Mouse (Mus musculus): ENCODE measurements around the gene Gm20458. TPM values are rescaled to one million over a fixed set of nuclear protein-coding genes. Genes with fewer than 3 reads are reported as not detected.

Gene Gm20458
- polyA plus RNA-seq, 1 experiment = 27.8 TPM

- 0 out of 2 replicates have a peak, but pooled peaks cover 3% of the 10 kb centered on the region for H3K4me1 ChIP-seq (replicated peaks; ENCODE audit: control insufficient read depth, insufficient read depth, low read length)
- no peak overlapping the region for H3K4me3 ChIP-seq (ENCODE audit: control insufficient read depth, insufficient read depth, low read length)
- H3K27ac ChIP-seq (ENCODE audit: control insufficient read depth, insufficient read depth, low read length) = no peak overlapping the region
- WGBS = 75% methylated on average over 10 of the region's 10 CpGs
- H3K36me3 ChIP-seq (ENCODE audit: control insufficient read depth, insufficient read depth, low read length) = no peaks in the 10 kb centered on the region
- no peak for TF ChIP-seq CTCF (IDR thresholded peaks at IDR 0.05; ENCODE audit: borderline replicate concordance, control insufficient read depth, extremely low read depth, insufficient read depth, low read length, poor library complexity)
- no peak for TF ChIP-seq POLR2A (IDR thresholded peaks at IDR 0.05; ENCODE audit: control insufficient read depth, extremely low read depth, insufficient read depth, low read length, poor library complexity)
- no peaks in the 10 kb centered on the region for H3K27me3 ChIP-seq (ENCODE audit: control insufficient read depth, insufficient read depth, low read length)
- DNase-seq = no peak
Observed at GRCm38 (mm10) chr2:164454846-164455245, 5.9 kb upstream of the Gm20458 start.

- TF ChIP-seq CTCF (IDR thresholded peaks at IDR 0.05; ENCODE audit: borderline replicate concordance, control insufficient read depth, extremely low read depth, insufficient read depth, low read length, poor library complexity) (no peak), POLR2A (IDR thresholded peaks at IDR 0.05; ENCODE audit: control insufficient read depth, extremely low read depth, insufficient read depth, low read length, poor library complexity) (no peak)
- 86% methylated on average over 6 of the region's 6 CpGs for WGBS
Observed at GRCm38 (mm10) chr2:164455421-164456190, 5.2 kb upstream of the Gm20458 start.

GRCm38 (mm10) chr2:164456413-164456812 lies 4.4 kb upstream of the Gm20458 start:
- 90% methylated on average over 1 of the region's 1 CpGs for WGBS
- no peak overlapping the region for H3K27ac ChIP-seq (ENCODE audit: control insufficient read depth, insufficient read depth, low read length)
- no peak for TF ChIP-seq CTCF (IDR thresholded peaks at IDR 0.05; ENCODE audit: borderline replicate concordance, control insufficient read depth, extremely low read depth, insufficient read depth, low read length, poor library complexity)
- TF ChIP-seq POLR2A (IDR thresholded peaks at IDR 0.05; ENCODE audit: control insufficient read depth, extremely low read depth, insufficient read depth, low read length, poor library complexity) = no peak
- DNase-seq = no peak
- H3K4me3 ChIP-seq (ENCODE audit: control insufficient read depth, insufficient read depth, low read length) = no peak overlapping the region
- H3K27me3 ChIP-seq (ENCODE audit: control insufficient read depth, insufficient read depth, low read length) = no peaks in the 10 kb centered on the region
- H3K36me3 ChIP-seq (ENCODE audit: control insufficient read depth, insufficient read depth, low read length) = no peaks in the 10 kb centered on the region
- peaks cover 4% of the 10 kb centered on the region; the same call in 1 of the 2 replicates for H3K4me1 ChIP-seq (replicated peaks; ENCODE audit: control insufficient read depth, insufficient read depth, low read length)

More at GRCm38 (mm10) chr2:164455421-164456190, 5.2 kb upstream of the Gm20458 start:
- Histone ChIP-seq H3K4me1 (replicated peaks; ENCODE audit: control insufficient read depth, insufficient read depth, low read length) (0 out of 2 replicates have a peak, but pooled peaks cover 3% of the 10 kb centered on the region), H3K27ac (ENCODE audit: control insufficient read depth, insufficient read depth, low read length) (no peak overlapping the region), H3K4me3 (ENCODE audit: control insufficient read depth, insufficient read depth, low read length) (no peak overlapping the region), H3K27me3 (ENCODE audit: control insufficient read depth, insufficient read depth, low read length) (no peaks in the 10 kb centered on the region), H3K36me3 (ENCODE audit: control insufficient read depth, insufficient read depth, low read length) (no peaks in the 10 kb centered on the region)
- no peak for DNase-seq

GRCm38 (mm10) chr2:164456864-164457300 lies 3.9 kb upstream of the Gm20458 start, which contains the start of gene Sys1:
TSS of gene Sys1 (plus strand) at chr2:164456964.
- Histone ChIP-seq H3K4me1 (replicated peaks; ENCODE audit: control insufficient read depth, insufficient read depth, low read length) (peaks cover 8% of the 10 kb centered on the region), H3K36me3 (ENCODE audit: control insufficient read depth, insufficient read depth, low read length) (no peaks in the 10 kb centered on the region), H3K27ac (ENCODE audit: control insufficient read depth, insufficient read depth, low read length) (no peak within 1 kb of the TSS), H3K4me3 (ENCODE audit: control insufficient read depth, insufficient read depth, low read length) (no peak within 1 kb of the TSS), H3K27me3 (ENCODE audit: control insufficient read depth, insufficient read depth, low read length) (no peaks in the 10 kb centered on the region)
- 16% methylated on average over 7 of the region's 7 CpGs for WGBS
- no peak for DNase-seq
- TF ChIP-seq CTCF (IDR thresholded peaks at IDR 0.05; ENCODE audit: borderline replicate concordance, control insufficient read depth, extremely low read depth, insufficient read depth, low read length, poor library complexity) = no peak
- TF ChIP-seq POLR2A (IDR thresholded peaks at IDR 0.05; ENCODE audit: control insufficient read depth, extremely low read depth, insufficient read depth, low read length, poor library complexity) = no peak

GRCm38 (mm10) chr2:164457942-164458341 lies 2.8 kb upstream of the Gm20458 start:
- peaks cover 6% of the 10 kb centered on the region for H3K4me1 ChIP-seq (replicated peaks; ENCODE audit: control insufficient read depth, insufficient read depth, low read length)
- no peak for DNase-seq
- H3K27me3 ChIP-seq (ENCODE audit: control insufficient read depth, insufficient read depth, low read length) = no peaks in the 10 kb centered on the region
- TF ChIP-seq CTCF (IDR thresholded peaks at IDR 0.05; ENCODE audit: borderline replicate concordance, control insufficient read depth, extremely low read depth, insufficient read depth, low read length, poor library complexity) (no peak), POLR2A (IDR thresholded peaks at IDR 0.05; ENCODE audit: control insufficient read depth, extremely low read depth, insufficient read depth, low read length, poor library complexity) (no peak)
- no peaks in the 10 kb centered on the region for H3K36me3 ChIP-seq (ENCODE audit: control insufficient read depth, insufficient read depth, low read length)
- no peak overlapping the region for H3K27ac ChIP-seq (ENCODE audit: control insufficient read depth, insufficient read depth, low read length)
- WGBS = 42% methylated on average over 7 of the region's 7 CpGs
- H3K4me3 ChIP-seq (ENCODE audit: control insufficient read depth, insufficient read depth, low read length) = no peak overlapping the region

- Histone ChIP-seq H3K27me3 (ENCODE audit: control insufficient read depth, insufficient read depth, low read length) (no peaks in the 10 kb centered on the region), H3K4me3 (ENCODE audit: control insufficient read depth, insufficient read depth, low read length) (no peak overlapping the region), H3K27ac (ENCODE audit: control insufficient read depth, insufficient read depth, low read length) (no peak overlapping the region), H3K4me1 (replicated peaks; ENCODE audit: control insufficient read depth, insufficient read depth, low read length) (peaks cover 6% of the 10 kb centered on the region), H3K36me3 (ENCODE audit: control insufficient read depth, insufficient read depth, low read length) (peaks cover 4% of the 10 kb centered on the region)
- TF ChIP-seq CTCF (IDR thresholded peaks at IDR 0.05; ENCODE audit: borderline replicate concordance, control insufficient read depth, extremely low read depth, insufficient read depth, low read length, poor library complexity) = no peak
- TF ChIP-seq POLR2A (IDR thresholded peaks at IDR 0.05; ENCODE audit: control insufficient read depth, extremely low read depth, insufficient read depth, low read length, poor library complexity) = no peak
- no peak for DNase-seq
- WGBS = 19% methylated on average over 8 of the region's 8 CpGs
Observed at GRCm38 (mm10) chr2:164458535-164458934, 2.2 kb upstream of the Gm20458 start.

Measured in thymus, adult 2 months (tissue).